Mouse (Mus musculus) frontal cortex, adult 2 months (tissue): ENCODE measurements around the gene Mtch1. TPM values are rescaled to one million over a fixed set of nuclear protein-coding genes. Genes with fewer than 3 reads are reported as not detected.

Source experiments
- DNase-seq, 2 experiments: peaks; one replicate each; pipeline ENCODE4 v3.0.0; 2022; ENCODE audit warnings: low spot score in 1 of 2; ENCODE audit errors: extremely low spot score in 1 of 2
- polyA plus RNA-seq: library from polyadenylated mRNA; depleted of rRNA; stranded (reverse); fragments of >200 nt; gene quantifications from 2 replicates; pipeline ENCODE4 v1.2.3, GENCODE M21; 2012

Mtch1 gene
- polyA plus RNA-seq, 1 experiment: 548 TPM

GRCm38 (mm10) chr17:29313300-29313699 is 34.4 kb downstream of the Mtch1 start:
- no peak for DNase-seq

- DNase-seq: no peak
These were observed 35.7 kb downstream of the Mtch1 start for GRCm38 (mm10) chr17:29312082-29312481.

GRCm38 (mm10) chr17:29311602-29312001 is 36.1 kb downstream of the Mtch1 start:
- DNase-seq: peak in 1 of 2 experiments; percentile 40

GRCm38 (mm10) chr17:29310056-29310623 is 37.6 kb downstream of the Mtch1 start:
- no peak for DNase-seq

- DNase-seq: no peak
These were observed 41.9 kb downstream of the Mtch1 start for GRCm38 (mm10) chr17:29305871-29306270.

GRCm38 (mm10) chr17:29305058-29305806 is 42.5 kb downstream of the Mtch1 start:
- DNase-seq: no peak

GRCm38 (mm10) chr17:29304376-29305057 is 43.2 kb downstream of the Mtch1 start:
- no peak for DNase-seq

- DNase-seq: no peak
These were observed 43.9 kb downstream of the Mtch1 start for GRCm38 (mm10) chr17:29303856-29304255.

GRCm38 (mm10) chr17:29303087-29303486 is 44.6 kb downstream of the Mtch1 start:
- no peak for DNase-seq

- peak in 1 of 2 experiments; percentile 40 for DNase-seq
These were observed 45.6 kb downstream of the Mtch1 start for GRCm38 (mm10) chr17:29302149-29302548.

GRCm38 (mm10) chr17:29301421-29301820 is 46.3 kb downstream of the Mtch1 start:
- peak in 1 of 2 experiments; percentile 31 for DNase-seq

- peak in 1 of 2 experiments; percentile 32 for DNase-seq
These were observed 46.8 kb downstream of the Mtch1 start for GRCm38 (mm10) chr17:29300926-29301325.

GRCm38 (mm10) chr17:29299282-29299681 is 48.5 kb downstream of the Mtch1 start:
- no peak for DNase-seq

- no peak for DNase-seq
These were observed 49.9 kb downstream of the Mtch1 start for GRCm38 (mm10) chr17:29297813-29298212.

GRCm38 (mm10) chr17:29297321-29297720 is 50.4 kb downstream of the Mtch1 start:
- no peak for DNase-seq

GRCm38 (mm10) chr17:29295835-29296234 is 51.9 kb downstream of the Mtch1 start:
- DNase-seq: no peak

- DNase-seq: no peak
These were observed 53.7 kb downstream of the Mtch1 start for GRCm38 (mm10) chr17:29293807-29294605.

GRCm38 (mm10) chr17:29292996-29293395 is 54.7 kb downstream of the Mtch1 start:
- no peak for DNase-seq

GRCm38 (mm10) chr17:29291793-29292192 is 55.9 kb downstream of the Mtch1 start:
- no peak for DNase-seq

- no peak for DNase-seq
These were observed 65.3 kb downstream of the Mtch1 start for GRCm38 (mm10) chr17:29282216-29282952.
